Mouse (Mus musculus) MEL (cell line): ENCODE measurements around the gene Mta1. TPM values are rescaled to one million over a fixed set of nuclear protein-coding genes. Genes with fewer than 3 reads are reported as not detected.
A peak's percentile ranks its signal among the peaks of the same experiment; 100 is the strongest.

Source experiments
- DNase-seq: peaks from one replicate; pipeline ENCODE4 v3.0.0; 2011; ENCODE audit warnings: low read depth, low spot score
- H3K27ac ChIP-seq: 2 replicates; pipeline ENCODE4 v1.5.1; 2012; ENCODE audit warnings: low read depth, mild to moderate bottlenecking, control low read depth, low read length, moderate library complexity; ENCODE audit not compliant: control insufficient read depth
- H3K27me3 ChIP-seq, 2 experiments: fragments of 150-350 bp in 1 of 2; sonication (generic) in 1 of 2; 2 replicates each; pipeline ENCODE4 v1.6.1; 2012; ENCODE audit warnings: low read length in 2 of 2, mild to moderate bottlenecking in 2 of 2, improper control_type of control experiment in 1 of 2, moderate library complexity in 1 of 2; ENCODE audit not compliant: insufficient read depth in 2 of 2, control insufficient read depth in 1 of 2
- H3K36me3 ChIP-seq, 2 experiments: 2 replicates each; pipeline ENCODE4 v1.6.1; 2012 to 2014; ENCODE audit warnings: low read length in 2 of 2, improper control_type of control experiment in 1 of 2, inconsistent platforms in 1 of 2, mild to moderate bottlenecking in 1 of 2; ENCODE audit not compliant: insufficient read depth in 2 of 2, control insufficient read depth in 1 of 2
- H3K4me1 ChIP-seq, 2 experiments: fragments of 150-350 bp in 1 of 2; sonication (generic) in 1 of 2; 2 replicates each; pipeline ENCODE4 v1.6.1; 2012; ENCODE audit warnings: low read length in 2 of 2, improper control_type of control experiment in 1 of 2, mild to moderate bottlenecking in 1 of 2; ENCODE audit not compliant: insufficient read depth in 2 of 2, control insufficient read depth in 1 of 2
- H3K4me3 ChIP-seq, 2 experiments: fragments of 150-350 bp in 1 of 2; sonication (generic) in 1 of 2; 2 replicates each; pipeline ENCODE4 v1.5.1; 2012; ENCODE audit warnings: low read depth in 2 of 2, low read length in 2 of 2, mild to moderate bottlenecking in 2 of 2, moderate library complexity in 2 of 2, control low read depth in 1 of 2, improper control_type of control experiment in 1 of 2; ENCODE audit not compliant: control insufficient read depth in 1 of 2, insufficient read depth in 1 of 2
- H3K79me2 ChIP-seq: 2 replicates; pipeline ENCODE4 v1.6.1; 2012; ENCODE audit warnings: mild to moderate bottlenecking, low read length, moderate library complexity; ENCODE audit not compliant: control insufficient read depth, poor library complexity, insufficient read depth
- H3K9ac ChIP-seq: 2 replicates; pipeline ENCODE4 v1.6.1; 2012; ENCODE audit warnings: low read depth, mild to moderate bottlenecking, control low read depth, low read length, moderate library complexity; ENCODE audit not compliant: control insufficient read depth, poor library complexity, severe bottlenecking
- H3K9me3 ChIP-seq: fragments of 150-350 bp; sonication (generic); replicated peaks from 2 replicates; pipeline ENCODE4 v1.6.1; 2012; ENCODE audit warnings: mild to moderate bottlenecking, low read length, improper control_type of control experiment, moderate library complexity; ENCODE audit not compliant: insufficient read depth
- BHLHE40 ChIP-seq: IDR thresholded peaks from 2 replicates; pipeline ENCODE4 v1.6.1; 2012; ENCODE audit warnings: low read depth, mild to moderate bottlenecking, inconsistent platforms, low read length, improper control_type of control experiment, borderline replicate concordance
- CHD1 ChIP-seq: IDR thresholded peaks from 2 replicates; pipeline ENCODE4 v1.6.1; 2012; ENCODE audit warnings: low read depth, mild to moderate bottlenecking, inconsistent platforms, low read length, improper control_type of control experiment
- CHD2 ChIP-seq: IDR thresholded peaks from 2 replicates; pipeline ENCODE4 v1.6.1; 2011; ENCODE audit warnings: low read length, improper control_type of control experiment
- CTCF ChIP-seq, 3 experiments: IDR thresholded peaks in 2 of 3; conservative IDR thresholded peaks in 1 of 3; 2 replicates each; pipeline ENCODE4 v1.5.1; 2011 to 2012; ENCODE audit warnings: low read length in 3 of 3, low read depth in 2 of 3, mild to moderate bottlenecking in 2 of 3, improper control_type of control experiment in 1 of 3, inconsistent platforms in 1 of 3, mixed read lengths in 1 of 3, moderate library complexity in 1 of 3; ENCODE audit not compliant: control insufficient read depth in 1 of 3, insufficient read depth in 1 of 3, poor library complexity in 1 of 3, severe bottlenecking in 1 of 3
- E2F4 ChIP-seq: IDR thresholded peaks from 2 replicates; pipeline ENCODE4 v1.6.1; 2011; ENCODE audit warnings: low read depth, low read length, improper control_type of control experiment, borderline replicate concordance
- ELF1 ChIP-seq: IDR thresholded peaks from 2 replicates; pipeline ENCODE4 v1.6.1; 2014; ENCODE audit warnings: low read depth, mild to moderate bottlenecking, inconsistent platforms, low read length, improper control_type of control experiment, moderate library complexity
- ETS1 ChIP-seq: IDR thresholded peaks from 2 replicates; pipeline ENCODE4 v1.6.1; 2012; ENCODE audit warnings: low read depth, mild to moderate bottlenecking, inconsistent platforms, low read length, improper control_type of control experiment, moderate library complexity
- GABPA ChIP-seq: IDR thresholded peaks from 2 replicates; pipeline ENCODE4 v1.6.1; 2012; ENCODE audit warnings: low read depth, mild to moderate bottlenecking, inconsistent platforms, low read length, improper control_type of control experiment, moderate library complexity
- GATA1 ChIP-seq: IDR thresholded peaks from 2 replicates; pipeline ENCODE4 v1.6.1; 2011; ENCODE audit warnings: low read depth, low read length, improper control_type of control experiment
- HCFC1 ChIP-seq: IDR thresholded peaks from 2 replicates; pipeline ENCODE4 v1.6.1; 2012; ENCODE audit warnings: low read depth, mild to moderate bottlenecking, inconsistent platforms, low read length, improper control_type of control experiment, moderate library complexity
- JUND ChIP-seq: IDR thresholded peaks from 2 replicates; pipeline ENCODE4 v1.6.1; 2011; ENCODE audit warnings: low read depth, mild to moderate bottlenecking, improper control_type of control experiment, low read length
- KAT2A ChIP-seq: conservative IDR thresholded peaks from 2 replicates; pipeline ENCODE4 v1.6.1; 2012; ENCODE audit warnings: low read depth, low read length, improper control_type of control experiment, inconsistent platforms
- MAFK ChIP-seq: IDR thresholded peaks from 2 replicates; pipeline ENCODE4 v1.6.1; 2011; ENCODE audit warnings: low read depth, mild to moderate bottlenecking, low read length, improper control_type of control experiment, borderline replicate concordance
- MAX ChIP-seq: IDR thresholded peaks from 2 replicates; pipeline ENCODE4 v1.6.1; 2011; ENCODE audit warnings: low read length, improper control_type of control experiment
- MAZ ChIP-seq: IDR thresholded peaks from 2 replicates; pipeline ENCODE4 v1.6.1; 2012; ENCODE audit warnings: low read depth, mild to moderate bottlenecking, inconsistent platforms, low read length, improper control_type of control experiment
- MEF2A ChIP-seq: IDR thresholded peaks from 2 replicates; pipeline ENCODE4 v1.6.1; 2014; ENCODE audit warnings: low read depth, mild to moderate bottlenecking, inconsistent platforms, low read length, improper control_type of control experiment; ENCODE audit not compliant: poor library complexity, insufficient replicate concordance, severe bottlenecking; ENCODE audit errors: extremely low read depth
- MXI1 ChIP-seq: IDR thresholded peaks from 2 replicates; pipeline ENCODE4 v1.6.1; 2011; ENCODE audit warnings: mild to moderate bottlenecking, low read depth, low read length, improper control_type of control experiment
- MYB ChIP-seq: IDR thresholded peaks from 2 replicates; pipeline ENCODE4 v1.6.1; 2011; ENCODE audit warnings: mild to moderate bottlenecking, low read depth, low read length, improper control_type of control experiment
- MYC ChIP-seq: IDR thresholded peaks from 2 replicates; pipeline ENCODE4 v1.6.1; 2011; ENCODE audit warnings: low read depth, mild to moderate bottlenecking, low read length, improper control_type of control experiment, moderate library complexity
- NELFE ChIP-seq: IDR thresholded peaks from 2 replicates; pipeline ENCODE4 v1.6.1; 2011; ENCODE audit warnings: low read depth, low read length, improper control_type of control experiment
- NRF1 ChIP-seq: IDR thresholded peaks from 2 replicates; pipeline ENCODE4 v1.6.1; 2014; ENCODE audit warnings: low read depth, mild to moderate bottlenecking, inconsistent platforms, low read length, improper control_type of control experiment, moderate library complexity; ENCODE audit not compliant: poor library complexity, insufficient read depth, severe bottlenecking
- POLR2A ChIP-seq, 2 experiments: IDR thresholded peaks; 2 replicates each; pipeline ENCODE4 v1.6.1; 2011 to 2012; ENCODE audit warnings: low read length in 2 of 2, mild to moderate bottlenecking in 2 of 2, control low read depth in 1 of 2, improper control_type of control experiment in 1 of 2, low read depth in 1 of 2, moderate library complexity in 1 of 2; ENCODE audit not compliant: control insufficient read depth in 1 of 2, insufficient read depth in 1 of 2, poor library complexity in 1 of 2
- POLR2AphosphoS2 ChIP-seq: IDR thresholded peaks from 2 replicates; pipeline ENCODE4 v1.6.1; 2011; ENCODE audit warnings: low read length, improper control_type of control experiment
- RAD21 ChIP-seq: IDR thresholded peaks from 2 replicates; pipeline ENCODE4 v1.6.1; 2011; ENCODE audit warnings: mild to moderate bottlenecking, low read depth, low read length, improper control_type of control experiment
- RCOR1 ChIP-seq: IDR thresholded peaks from 2 replicates; pipeline ENCODE4 v1.6.1; 2012; ENCODE audit warnings: low read depth, mild to moderate bottlenecking, inconsistent platforms, low read length, improper control_type of control experiment
- SIN3A ChIP-seq: IDR thresholded peaks from 2 replicates; pipeline ENCODE4 v1.6.1; 2012; ENCODE audit warnings: low read length, improper control_type of control experiment, inconsistent platforms
- SMC3 ChIP-seq: IDR thresholded peaks from 2 replicates; pipeline ENCODE4 v1.6.1; 2011; ENCODE audit warnings: low read depth, low read length, improper control_type of control experiment
- TAL1 ChIP-seq: IDR thresholded peaks from 2 replicates; pipeline ENCODE4 v1.6.1; 2012; ENCODE audit warnings: mild to moderate bottlenecking, inconsistent platforms, low read length, moderate library complexity, mixed read lengths
- TBP ChIP-seq: IDR thresholded peaks from 2 replicates; pipeline ENCODE4 v1.8.0; 2011; ENCODE audit warnings: low read depth, low read length, improper control_type of control experiment
- TCF12 ChIP-seq: IDR thresholded peaks from 2 replicates; pipeline ENCODE4 v1.6.1; 2014; ENCODE audit warnings: low read depth, mild to moderate bottlenecking, inconsistent platforms, low read length, improper control_type of control experiment, moderate library complexity
- UBTF ChIP-seq: IDR thresholded peaks from 2 replicates; pipeline ENCODE4 v1.6.1; 2012; ENCODE audit warnings: low read depth, mild to moderate bottlenecking, inconsistent platforms, low read length, improper control_type of control experiment, moderate library complexity, borderline replicate concordance; ENCODE audit not compliant: insufficient read depth
- USF1 ChIP-seq: IDR thresholded peaks from 2 replicates; pipeline ENCODE4 v1.6.1; 2014; ENCODE audit warnings: low read depth, mild to moderate bottlenecking, inconsistent platforms, low read length, improper control_type of control experiment, moderate library complexity
- USF2 ChIP-seq, 2 experiments: IDR thresholded peaks; 2 replicates each; pipeline ENCODE4 v1.6.1; 2011 to 2012; ENCODE audit warnings: improper control_type of control experiment in 2 of 2, low read length in 2 of 2, borderline replicate concordance in 1 of 2, inconsistent platforms in 1 of 2, low read depth in 1 of 2, mild to moderate bottlenecking in 1 of 2; ENCODE audit not compliant: insufficient read depth in 1 of 2
- ZMIZ1 ChIP-seq: IDR thresholded peaks from 2 replicates; pipeline ENCODE4 v1.6.1; 2012; ENCODE audit warnings: low read depth, mild to moderate bottlenecking, inconsistent platforms, low read length, improper control_type of control experiment, moderate library complexity
- ZNF384 ChIP-seq: IDR thresholded peaks from 2 replicates; pipeline ENCODE4 v1.6.1; 2012; ENCODE audit warnings: low read depth, mild to moderate bottlenecking, inconsistent platforms, low read length, improper control_type of control experiment
- polyA plus RNA-seq, 2 experiments: library from polyadenylated mRNA; stranded (reverse) in 1 of 2; unstranded in 1 of 2; fragments of >175 nt in 1 of 2; fragments of >200 nt in 1 of 2; gene quantifications; 2 replicates each; pipeline versions ENCODE4 v1.2.1 to v1.2.4; 2012; ENCODE audit warnings: low replicate concordance in 2 of 2, low read depth in 1 of 2; ENCODE audit not compliant: insufficient read length in 2 of 2, insufficient read depth in 1 of 2, missing spikeins in 1 of 2
- total RNA-seq: library from RNA; depleted of rRNA; stranded (reverse); fragments of 300-350 nt; gene quantifications from 2 replicates; pipeline ENCODE4 v1.2.3, GENCODE M21; 2012

Gene Mta1
- total and polyA plus RNA-seq, 3 experiments, result 69.0 to 410 (median 99.5) TPM

DNA sequence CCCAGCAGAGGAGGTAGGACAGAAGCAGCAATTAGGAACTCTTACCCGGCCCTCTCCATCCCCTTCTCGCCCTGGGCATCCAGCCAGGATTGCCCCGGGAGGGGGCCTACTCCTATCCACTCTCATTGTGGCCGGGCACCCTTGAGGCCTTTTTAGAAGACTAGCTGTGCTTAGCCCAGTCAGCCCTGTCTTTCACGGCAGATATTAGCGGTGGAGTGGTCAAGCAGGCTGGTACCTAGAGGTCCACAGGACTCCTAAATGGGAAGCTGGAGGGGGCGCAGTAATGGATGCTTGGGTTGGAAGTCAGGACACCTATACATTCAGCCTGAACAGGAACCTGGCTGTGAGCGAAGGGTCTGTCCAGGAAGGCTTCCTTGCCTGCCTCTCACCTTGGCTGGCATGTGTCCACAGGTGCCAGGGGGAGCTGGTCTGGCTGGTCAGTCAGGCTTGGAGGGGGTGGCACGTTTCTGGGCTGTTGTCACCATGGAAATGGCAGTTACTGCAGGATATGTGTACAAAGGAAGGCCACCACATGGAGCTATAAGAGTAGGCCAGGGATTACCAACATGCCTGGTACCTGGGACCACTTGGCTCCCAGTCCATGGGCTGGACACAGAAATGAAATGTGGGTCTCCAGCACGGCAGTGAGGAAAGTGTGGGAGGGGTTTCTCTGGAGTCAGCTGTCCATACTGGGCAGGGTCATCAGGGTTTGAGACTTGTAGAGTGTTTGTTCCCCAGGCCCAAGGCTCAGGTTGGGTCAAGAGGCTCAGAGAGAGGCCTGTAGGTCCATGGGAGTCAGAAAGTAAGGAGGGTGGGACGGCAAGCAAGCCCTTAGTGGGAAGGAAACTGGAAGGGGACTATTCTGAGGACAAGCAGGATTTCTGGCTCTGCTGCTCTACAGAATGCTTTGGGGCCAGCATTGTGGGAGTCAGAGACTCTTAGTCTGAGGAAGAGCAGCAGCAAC lies 41.1 kb downstream of the Mta1 start:
- Histone ChIP-seq H3K4me3 (peak overlapping the region in 1 of 2 experiments; percentile 59; a peak in 3 of 4 replicates), H3K36me3 (peaks cover 11 to 12% of the 10 kb centered on the region in 2 experiments), H3K27ac (no peak overlapping the region), H3K79me2 (peaks cover 2% of the 10 kb centered on the region; the same call in 1 of the 2 replicates), H3K27me3 (no peaks in the 10 kb centered on the region), H3K9ac (no peak overlapping the region), H3K9me3 (no peaks in the 10 kb centered on the region), H3K4me1 (peaks cover 0 to 21% of the 10 kb centered on the region in 2 experiments; a peak in 3 of 4 replicates)
- peak; percentile 54 for DNase-seq
- TF ChIP-seq TCF12 (no peak), USF2 (IDR thresholded peaks at IDR 0.05; ENCODE audit: borderline replicate concordance in 1 of 2, insufficient read depth in 1 of 2, low read depth in 1 of 2, low read length in 2 of 2) (no peak), NRF1 (no peak), HCFC1 (no peak), MAX (no peak), USF1 (no peak), TBP (no peak), POLR2A (IDR thresholded peaks at IDR 0.05; ENCODE audit: control insufficient read depth in 1 of 2, insufficient read depth in 1 of 2, low read depth in 1 of 2, low read length in 2 of 2, poor library complexity in 1 of 2) (no peak), RCOR1 (no peak), GATA1 (no peak), SIN3A (0 out of 2 replicates have a peak, but pooled peaks have one; percentile 29), CHD1 (no peak), ETS1 (no peak), CHD2 (no peak), KAT2A (no peak), ZNF384 (no peak), BHLHE40 (no peak), E2F4 (no peak), MAFK (no peak), MYB (peak; percentile 31; the same call in 1 of the 2 replicates), NELFE (no peak), ELF1 (no peak), MEF2A (no peak), UBTF (no peak), MYC (no peak), MAZ (0 out of 2 replicates have a peak, but pooled peaks have one; percentile 27), CTCF (IDR thresholded peaks at IDR 0.05 in 2 of 3, conservative IDR thresholded peaks at IDR 0.05 in 1 of 3; ENCODE audit: control insufficient read depth in 1 of 3, insufficient read depth in 1 of 3, low read depth in 2 of 3, low read length in 3 of 3, poor library complexity in 1 of 3, severe bottlenecking in 1 of 3) (no peak), RAD21 (no peak), ZMIZ1 (no peak), TAL1 (no peak), JUND (no peak), MXI1 (0 out of 2 replicates have a peak, but pooled peaks have one; percentile 43), SMC3 (0 out of 2 replicates have a peak, but pooled peaks have one; percentile 5), POLR2AphosphoS2 (peak; percentile 98), GABPA (no peak)
